Mouse (Mus musculus): ENCODE measurements around the gene Klhl2. TPM values are rescaled to one million over a fixed set of nuclear protein-coding genes. Genes with fewer than 3 reads are reported as not detected.
A peak's percentile ranks its signal among the peaks of the same experiment; 100 is the strongest.

Gene Klhl2
- polyA plus RNA-seq, 1 experiment from 2014 or later, result 20.2 TPM

DNA sequence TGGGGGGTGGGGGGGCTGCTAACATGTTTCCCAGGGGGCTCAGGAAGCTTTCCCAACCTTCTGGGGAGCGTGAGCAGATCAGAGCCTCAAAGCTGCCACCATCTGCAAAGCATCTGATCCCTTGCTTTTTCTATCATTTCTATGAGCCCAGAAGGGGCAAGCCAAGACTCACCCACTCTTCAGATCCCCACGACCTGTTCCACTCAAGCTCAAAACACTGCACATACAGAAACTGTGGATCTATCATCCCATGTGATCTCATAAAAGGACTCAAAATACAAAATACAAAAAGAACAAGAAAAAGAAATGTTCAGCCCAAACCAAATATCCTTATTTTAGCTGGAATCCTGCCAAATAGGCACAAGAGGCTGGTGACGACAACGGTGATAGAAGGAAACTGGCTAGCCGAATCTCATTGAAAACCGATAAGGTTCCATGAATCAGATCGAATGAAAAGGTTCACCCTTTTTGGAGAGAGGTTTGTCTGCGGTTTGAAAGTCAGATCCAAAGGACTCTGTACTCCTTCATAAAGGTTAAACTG is 1.5 kb downstream of the Klhl2 start:
- DNase-seq (ENCODE audit: low spot score), result no peak
- WGBS, result 9% methylated on average over 8 of the region's 8 CpGs

DNA sequence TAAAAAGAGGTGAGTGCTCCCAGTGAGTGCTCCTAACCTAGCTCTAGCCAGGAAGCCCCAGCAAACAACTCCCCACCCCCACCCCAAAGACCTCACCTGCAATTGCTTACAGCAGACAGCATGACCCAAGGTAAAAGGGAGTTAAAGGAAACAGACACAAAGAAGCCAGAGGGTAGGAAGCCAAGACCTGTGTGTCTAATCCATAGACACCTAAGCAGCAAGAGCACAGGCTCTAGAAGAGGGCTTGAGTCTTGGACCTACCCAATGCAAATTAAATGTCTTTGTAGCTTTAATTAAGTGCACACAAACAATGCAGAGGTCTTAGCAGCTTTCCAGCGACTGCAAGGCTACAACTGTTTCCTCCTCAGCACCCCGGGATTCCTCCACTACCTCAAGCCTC is 2.2 kb downstream of the Klhl2 start:
- no peaks in the 10 kb centered on the region for H3K9me3 ChIP-seq (ENCODE audit: control insufficient read depth, low read length)
- peaks cover 10% of the 10 kb centered on the region; the same call in 1 of the 2 replicates for H3K4me1 ChIP-seq (ENCODE audit: control insufficient read depth, insufficient read depth, low read length)
- ATAC-seq (ENCODE audit: insufficient read depth, low FRiP score, low TSS enrichment) (no peak), DNase-seq (ENCODE audit: low spot score) (no peak)
- no peak overlapping the region for H3K27ac ChIP-seq (ENCODE audit: low read depth, low read length)
- H3K4me3 ChIP-seq (ENCODE audit: low read depth, low read length), result no peak overlapping the region; the same call in 1 of the 2 replicates
- H3K4me2 ChIP-seq (ENCODE audit: low read depth), result peak overlapping the region; percentile 61
- 18% methylated on average over 2 of the region's 2 CpGs for WGBS
- no peak overlapping the region; the same call in 1 of the 2 replicates for H3K9ac ChIP-seq (ENCODE audit: low read length)
- H3K36me3 ChIP-seq (ENCODE audit: control insufficient read depth, insufficient read depth, low read length), result no peaks in the 10 kb centered on the region
- H3K27me3 ChIP-seq (ENCODE audit: control insufficient read depth, insufficient read depth, low read length), result no peaks in the 10 kb centered on the region

More for the DNA sequence above, 1.5 kb downstream of the Klhl2 start:
- no peak for ATAC-seq (ENCODE audit: insufficient read depth, low FRiP score, low TSS enrichment)
- Histone ChIP-seq H3K4me2 (ENCODE audit: low read depth) (peak overlapping the region; percentile 61), H3K4me1 (ENCODE audit: control insufficient read depth, insufficient read depth, low read length) (peaks cover 10% of the 10 kb centered on the region; the same call in 1 of the 2 replicates), H3K27ac (ENCODE audit: low read depth, low read length) (no peak overlapping the region), H3K4me3 (ENCODE audit: low read depth, low read length) (peak overlapping the region; percentile 93), H3K27me3 (ENCODE audit: control insufficient read depth, insufficient read depth, low read length) (no peaks in the 10 kb centered on the region), H3K36me3 (ENCODE audit: control insufficient read depth, insufficient read depth, low read length) (no peaks in the 10 kb centered on the region), H3K9ac (ENCODE audit: low read length) (peak overlapping the region; percentile 91), H3K9me3 (ENCODE audit: control insufficient read depth, low read length) (no peaks in the 10 kb centered on the region)

DNA sequence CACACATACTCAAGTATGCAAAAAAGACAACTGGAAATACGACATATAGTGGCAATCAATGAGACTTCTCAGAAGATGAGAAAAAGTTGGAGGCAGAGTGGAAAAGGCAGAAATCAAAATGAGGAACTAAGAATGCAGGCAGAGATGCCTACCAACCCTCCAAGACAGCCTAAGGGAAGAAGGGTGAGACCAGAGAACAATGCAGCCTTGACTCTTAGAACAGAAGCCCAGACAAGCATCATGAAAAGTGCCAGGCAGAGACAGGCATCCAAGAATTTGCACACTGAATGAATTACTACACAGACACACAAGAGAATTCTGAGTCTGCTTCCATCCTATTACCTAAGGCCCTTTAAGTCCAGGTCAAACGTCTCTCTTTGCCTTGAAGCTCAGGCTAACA is 2.6 kb downstream of the Klhl2 start:
- Histone ChIP-seq H3K4me2 (ENCODE audit: low read depth) (no peak overlapping the region), H3K9ac (ENCODE audit: low read length) (no peak overlapping the region), H3K9me3 (ENCODE audit: control insufficient read depth, low read length) (no peaks in the 10 kb centered on the region), H3K4me3 (ENCODE audit: low read depth, low read length) (no peak overlapping the region), H3K27ac (ENCODE audit: low read depth, low read length) (no peak overlapping the region), H3K4me1 (ENCODE audit: control insufficient read depth, insufficient read depth, low read length) (peaks cover 10% of the 10 kb centered on the region; the same call in 1 of the 2 replicates), H3K36me3 (ENCODE audit: control insufficient read depth, insufficient read depth, low read length) (no peaks in the 10 kb centered on the region), H3K27me3 (ENCODE audit: control insufficient read depth, insufficient read depth, low read length) (no peaks in the 10 kb centered on the region)
- 60% methylated on average over 2 of the region's 2 CpGs for WGBS
- ATAC-seq (ENCODE audit: insufficient read depth, low FRiP score, low TSS enrichment), result no peak
- no peak for DNase-seq (ENCODE audit: low spot score)

GRCm38 (mm10) chr8:64845314-64845713 is 4.5 kb downstream of the Klhl2 start:
- no peak overlapping the region for H3K4me2 ChIP-seq (ENCODE audit: low read depth)
- DNase-seq (ENCODE audit: low spot score), result no peak
- no peaks in the 10 kb centered on the region for H3K27me3 ChIP-seq (ENCODE audit: control insufficient read depth, insufficient read depth, low read length)
- no peak overlapping the region for H3K4me3 ChIP-seq (ENCODE audit: low read depth, low read length)
- no peak overlapping the region for H3K9ac ChIP-seq (ENCODE audit: low read length)
- H3K4me1 ChIP-seq (ENCODE audit: control insufficient read depth, insufficient read depth, low read length), result peaks cover 10% of the 10 kb centered on the region; the same call in 1 of the 2 replicates
- H3K9me3 ChIP-seq (ENCODE audit: control insufficient read depth, low read length), result no peaks in the 10 kb centered on the region
- 88% methylated on average over 7 of the region's 7 CpGs for WGBS
- H3K36me3 ChIP-seq (ENCODE audit: control insufficient read depth, insufficient read depth, low read length), result no peaks in the 10 kb centered on the region
- ATAC-seq (ENCODE audit: insufficient read depth, low FRiP score, low TSS enrichment), result no peak
- no peak overlapping the region for H3K27ac ChIP-seq (ENCODE audit: low read depth, low read length)

DNA sequence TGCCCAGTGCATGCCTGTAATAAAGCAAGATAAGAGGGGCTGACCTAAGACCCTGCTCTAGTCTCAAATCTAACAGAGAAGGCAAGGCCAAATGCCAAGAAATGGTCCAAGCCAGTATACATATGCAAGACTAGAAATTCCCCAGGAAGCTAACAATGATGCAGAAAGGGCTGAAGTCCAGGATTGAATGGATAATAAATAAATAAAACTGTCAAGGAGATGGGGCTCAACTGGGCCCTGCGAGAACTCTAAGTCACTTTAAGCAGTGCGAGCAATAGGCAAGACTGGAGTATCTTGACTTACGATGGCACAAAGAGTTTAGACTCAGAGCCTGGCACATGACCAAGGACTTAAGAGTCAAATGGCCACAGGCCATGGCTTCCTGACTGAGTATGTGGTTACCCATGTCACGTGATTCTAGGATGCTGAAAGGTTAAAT is 5.8 kb downstream of the Klhl2 start:
- no peak overlapping the region for H3K4me2 ChIP-seq (ENCODE audit: low read depth)
- peaks cover 10% of the 10 kb centered on the region; the same call in 1 of the 2 replicates for H3K4me1 ChIP-seq (ENCODE audit: control insufficient read depth, insufficient read depth, low read length)
- H3K9me3 ChIP-seq (ENCODE audit: control insufficient read depth, low read length), result no peaks in the 10 kb centered on the region
- H3K36me3 ChIP-seq (ENCODE audit: control insufficient read depth, insufficient read depth, low read length), result no peaks in the 10 kb centered on the region
- no peak for DNase-seq (ENCODE audit: low spot score)
- H3K4me3 ChIP-seq (ENCODE audit: low read depth, low read length), result no peak overlapping the region
- no peak overlapping the region for H3K9ac ChIP-seq (ENCODE audit: low read length)
- no peaks in the 10 kb centered on the region for H3K27me3 ChIP-seq (ENCODE audit: control insufficient read depth, insufficient read depth, low read length)
- 66% methylated on average over 4 of the region's 4 CpGs for WGBS
- ATAC-seq (ENCODE audit: insufficient read depth, low FRiP score, low TSS enrichment), result no peak
- H3K27ac ChIP-seq (ENCODE audit: low read depth, low read length), result no peak overlapping the region

- 62% methylated on average over 3 of the region's 3 CpGs for WGBS
- H3K36me3 ChIP-seq (ENCODE audit: control insufficient read depth, insufficient read depth, low read length), result no peaks in the 10 kb centered on the region
Measured at GRCm38 (mm10) chr8:64843168-64843567, 6.6 kb downstream of the Klhl2 start.

GRCm38 (mm10) chr8:64841747-64842406 is 7.9 kb downstream of the Klhl2 start:
- H3K9ac ChIP-seq (ENCODE audit: low read length), result no peak overlapping the region
- no peaks in the 10 kb centered on the region for H3K9me3 ChIP-seq (ENCODE audit: control insufficient read depth, low read length)
- H3K27me3 ChIP-seq (ENCODE audit: control insufficient read depth, insufficient read depth, low read length), result no peaks in the 10 kb centered on the region
- no peak for DNase-seq (ENCODE audit: low spot score)
- H3K4me1 ChIP-seq (ENCODE audit: control insufficient read depth, insufficient read depth, low read length), result no peaks in the 10 kb centered on the region
- ATAC-seq (ENCODE audit: insufficient read depth, low FRiP score, low TSS enrichment), result no peak
- H3K4me3 ChIP-seq (ENCODE audit: low read depth, low read length), result no peak overlapping the region
- H3K27ac ChIP-seq (ENCODE audit: low read depth, low read length), result no peak overlapping the region
- H3K4me2 ChIP-seq (ENCODE audit: low read depth), result no peak overlapping the region
- WGBS, result 89% methylated on average over 13 of the region's 13 CpGs
- H3K36me3 ChIP-seq (ENCODE audit: control insufficient read depth, insufficient read depth, low read length), result no peaks in the 10 kb centered on the region

More at GRCm38 (mm10) chr8:64843168-64843567, 6.6 kb downstream of the Klhl2 start:
- Histone ChIP-seq H3K4me3 (ENCODE audit: low read depth, low read length) (no peak overlapping the region), H3K27ac (ENCODE audit: low read depth, low read length) (no peak overlapping the region), H3K9me3 (ENCODE audit: control insufficient read depth, low read length) (no peaks in the 10 kb centered on the region), H3K4me2 (ENCODE audit: low read depth) (no peak overlapping the region), H3K27me3 (ENCODE audit: control insufficient read depth, insufficient read depth, low read length) (no peaks in the 10 kb centered on the region), H3K9ac (ENCODE audit: low read length) (no peak overlapping the region), H3K4me1 (ENCODE audit: control insufficient read depth, insufficient read depth, low read length) (peaks cover 6% of the 10 kb centered on the region; the same call in 1 of the 2 replicates)
- DNase-seq (ENCODE audit: low spot score), result no peak
- no peak for ATAC-seq (ENCODE audit: insufficient read depth, low FRiP score, low TSS enrichment)

- no peak overlapping the region for H3K9ac ChIP-seq (ENCODE audit: low read length)
- H3K9me3 ChIP-seq (ENCODE audit: control insufficient read depth, low read length), result no peaks in the 10 kb centered on the region
- H3K4me2 ChIP-seq (ENCODE audit: low read depth), result no peak overlapping the region
- peaks cover 4% of the 10 kb centered on the region for H3K4me1 ChIP-seq (ENCODE audit: control insufficient read depth, insufficient read depth, low read length)
- H3K27ac ChIP-seq (ENCODE audit: low read depth, low read length), result no peak overlapping the region
- DNase-seq (ENCODE audit: low spot score) (no peak), ATAC-seq (ENCODE audit: insufficient read depth, low FRiP score, low TSS enrichment) (no peak)
- H3K36me3 ChIP-seq (ENCODE audit: control insufficient read depth, insufficient read depth, low read length), result no peaks in the 10 kb centered on the region
- 67% methylated on average over 6 of the region's 6 CpGs for WGBS
- H3K27me3 ChIP-seq (ENCODE audit: control insufficient read depth, insufficient read depth, low read length), result no peaks in the 10 kb centered on the region
- H3K4me3 ChIP-seq (ENCODE audit: low read depth, low read length), result no peak overlapping the region
Measured at GRCm38 (mm10) chr8:64839628-64840027, 10.2 kb downstream of the Klhl2 start.

Measured in neural tube, embryonic 11.5 days (tissue).